Mouse (Mus musculus) MEL (cell line): ENCODE results near the gene Dlk1. TPM values are rescaled to one million over a fixed set of nuclear protein-coding genes. Genes with fewer than 3 reads are reported as not detected.
A peak's percentile ranks its signal among the peaks of the same experiment; 100 is the strongest.

Experiments
- DNase-seq: peaks from one replicate; pipeline ENCODE4 v3.0.0; 2011; ENCODE audit warnings: low read depth, low spot score
- H3K27ac ChIP-seq: 2 replicates; pipeline ENCODE4 v1.5.1; 2012; ENCODE audit warnings: low read depth, mild to moderate bottlenecking, control low read depth, low read length, moderate library complexity; ENCODE audit not compliant: control insufficient read depth
- H3K27me3 ChIP-seq, 2 experiments: fragments of 150-350 bp in 1 of 2; sonication (generic) in 1 of 2; 2 replicates each; pipeline ENCODE4 v1.6.1; 2012; ENCODE audit warnings: low read length in 2 of 2, mild to moderate bottlenecking in 2 of 2, improper control_type of control experiment in 1 of 2, moderate library complexity in 1 of 2; ENCODE audit not compliant: insufficient read depth in 2 of 2, control insufficient read depth in 1 of 2
- H3K36me3 ChIP-seq, 2 experiments: 2 replicates each; pipeline ENCODE4 v1.6.1; 2012 to 2014; ENCODE audit warnings: low read length in 2 of 2, improper control_type of control experiment in 1 of 2, inconsistent platforms in 1 of 2, mild to moderate bottlenecking in 1 of 2; ENCODE audit not compliant: insufficient read depth in 2 of 2, control insufficient read depth in 1 of 2
- H3K4me1 ChIP-seq, 2 experiments: fragments of 150-350 bp in 1 of 2; sonication (generic) in 1 of 2; 2 replicates each; pipeline ENCODE4 v1.6.1; 2012; ENCODE audit warnings: low read length in 2 of 2, improper control_type of control experiment in 1 of 2, mild to moderate bottlenecking in 1 of 2; ENCODE audit not compliant: insufficient read depth in 2 of 2, control insufficient read depth in 1 of 2
- H3K4me3 ChIP-seq, 2 experiments: fragments of 150-350 bp in 1 of 2; sonication (generic) in 1 of 2; 2 replicates each; pipeline ENCODE4 v1.5.1; 2012; ENCODE audit warnings: low read depth in 2 of 2, low read length in 2 of 2, mild to moderate bottlenecking in 2 of 2, moderate library complexity in 2 of 2, control low read depth in 1 of 2, improper control_type of control experiment in 1 of 2; ENCODE audit not compliant: control insufficient read depth in 1 of 2, insufficient read depth in 1 of 2
- H3K79me2 ChIP-seq: 2 replicates; pipeline ENCODE4 v1.6.1; 2012; ENCODE audit warnings: mild to moderate bottlenecking, low read length, moderate library complexity; ENCODE audit not compliant: control insufficient read depth, poor library complexity, insufficient read depth
- H3K9ac ChIP-seq: 2 replicates; pipeline ENCODE4 v1.6.1; 2012; ENCODE audit warnings: low read depth, mild to moderate bottlenecking, control low read depth, low read length, moderate library complexity; ENCODE audit not compliant: control insufficient read depth, poor library complexity, severe bottlenecking
- H3K9me3 ChIP-seq: fragments of 150-350 bp; sonication (generic); replicated peaks from 2 replicates; pipeline ENCODE4 v1.6.1; 2012; ENCODE audit warnings: mild to moderate bottlenecking, low read length, improper control_type of control experiment, moderate library complexity; ENCODE audit not compliant: insufficient read depth
- CHD1 ChIP-seq: IDR thresholded peaks from 2 replicates; pipeline ENCODE4 v1.6.1; 2012; ENCODE audit warnings: low read depth, mild to moderate bottlenecking, inconsistent platforms, low read length, improper control_type of control experiment
- CHD2 ChIP-seq: IDR thresholded peaks from 2 replicates; pipeline ENCODE4 v1.6.1; 2011; ENCODE audit warnings: low read length, improper control_type of control experiment
- EP300 ChIP-seq, 2 experiments: IDR thresholded peaks; 2 replicates each; pipeline ENCODE4 v1.6.1; 2011; ENCODE audit warnings: improper control_type of control experiment in 2 of 2, low read length in 2 of 2, low read depth in 1 of 2, mild to moderate bottlenecking in 1 of 2
- ETS1 ChIP-seq: IDR thresholded peaks from 2 replicates; pipeline ENCODE4 v1.6.1; 2012; ENCODE audit warnings: low read depth, mild to moderate bottlenecking, inconsistent platforms, low read length, improper control_type of control experiment, moderate library complexity
- JUND ChIP-seq: IDR thresholded peaks from 2 replicates; pipeline ENCODE4 v1.6.1; 2011; ENCODE audit warnings: low read depth, mild to moderate bottlenecking, improper control_type of control experiment, low read length
- MAZ ChIP-seq: IDR thresholded peaks from 2 replicates; pipeline ENCODE4 v1.6.1; 2012; ENCODE audit warnings: low read depth, mild to moderate bottlenecking, inconsistent platforms, low read length, improper control_type of control experiment
- MXI1 ChIP-seq: IDR thresholded peaks from 2 replicates; pipeline ENCODE4 v1.6.1; 2011; ENCODE audit warnings: mild to moderate bottlenecking, low read depth, low read length, improper control_type of control experiment
- MYC ChIP-seq: IDR thresholded peaks from 2 replicates; pipeline ENCODE4 v1.6.1; 2011; ENCODE audit warnings: low read depth, mild to moderate bottlenecking, low read length, improper control_type of control experiment, moderate library complexity
- POLR2A ChIP-seq, 2 experiments: IDR thresholded peaks; 2 replicates each; pipeline ENCODE4 v1.6.1; 2011 to 2012; ENCODE audit warnings: low read length in 2 of 2, mild to moderate bottlenecking in 2 of 2, control low read depth in 1 of 2, improper control_type of control experiment in 1 of 2, low read depth in 1 of 2, moderate library complexity in 1 of 2; ENCODE audit not compliant: control insufficient read depth in 1 of 2, insufficient read depth in 1 of 2, poor library complexity in 1 of 2
- POLR2AphosphoS5 ChIP-seq: IDR thresholded peaks from 2 replicates; pipeline ENCODE4 v1.6.1; 2012; ENCODE audit warnings: low read depth, borderline replicate concordance, mild to moderate bottlenecking, inconsistent platforms, low read length, moderate library complexity, mixed read lengths
- SIN3A ChIP-seq: IDR thresholded peaks from 2 replicates; pipeline ENCODE4 v1.6.1; 2012; ENCODE audit warnings: low read length, improper control_type of control experiment, inconsistent platforms
- TCF12 ChIP-seq: IDR thresholded peaks from 2 replicates; pipeline ENCODE4 v1.6.1; 2014; ENCODE audit warnings: low read depth, mild to moderate bottlenecking, inconsistent platforms, low read length, improper control_type of control experiment, moderate library complexity
- UBTF ChIP-seq: IDR thresholded peaks from 2 replicates; pipeline ENCODE4 v1.6.1; 2012; ENCODE audit warnings: low read depth, mild to moderate bottlenecking, inconsistent platforms, low read length, improper control_type of control experiment, moderate library complexity, borderline replicate concordance; ENCODE audit not compliant: insufficient read depth
- USF2 ChIP-seq, 2 experiments: IDR thresholded peaks; 2 replicates each; pipeline ENCODE4 v1.6.1; 2011 to 2012; ENCODE audit warnings: improper control_type of control experiment in 2 of 2, low read length in 2 of 2, borderline replicate concordance in 1 of 2, inconsistent platforms in 1 of 2, low read depth in 1 of 2, mild to moderate bottlenecking in 1 of 2; ENCODE audit not compliant: insufficient read depth in 1 of 2
- ZC3H11A ChIP-seq: IDR thresholded peaks from 2 replicates; pipeline ENCODE4 v1.6.1; 2012; ENCODE audit warnings: low read depth, mild to moderate bottlenecking, inconsistent platforms, low read length, improper control_type of control experiment
- ZKSCAN1 ChIP-seq: IDR thresholded peaks from 2 replicates; pipeline ENCODE4 v1.6.1; 2012; ENCODE audit warnings: low read depth, mild to moderate bottlenecking, inconsistent platforms, low read length, improper control_type of control experiment, moderate library complexity
- polyA plus RNA-seq, 2 experiments: library from polyadenylated mRNA; stranded (reverse) in 1 of 2; unstranded in 1 of 2; fragments of >175 nt in 1 of 2; fragments of >200 nt in 1 of 2; gene quantifications; 2 replicates each; pipeline versions ENCODE4 v1.2.1 to v1.2.4; 2012; ENCODE audit warnings: low replicate concordance in 2 of 2, low read depth in 1 of 2; ENCODE audit not compliant: insufficient read length in 2 of 2, insufficient read depth in 1 of 2, missing spikeins in 1 of 2
- total RNA-seq: library from RNA; depleted of rRNA; stranded (reverse); fragments of 300-350 nt; gene quantifications from 2 replicates; pipeline ENCODE4 v1.2.3, GENCODE M21; 2012

Gene Dlk1
- total and polyA plus RNA-seq, 3 experiments: not detected

DNA sequence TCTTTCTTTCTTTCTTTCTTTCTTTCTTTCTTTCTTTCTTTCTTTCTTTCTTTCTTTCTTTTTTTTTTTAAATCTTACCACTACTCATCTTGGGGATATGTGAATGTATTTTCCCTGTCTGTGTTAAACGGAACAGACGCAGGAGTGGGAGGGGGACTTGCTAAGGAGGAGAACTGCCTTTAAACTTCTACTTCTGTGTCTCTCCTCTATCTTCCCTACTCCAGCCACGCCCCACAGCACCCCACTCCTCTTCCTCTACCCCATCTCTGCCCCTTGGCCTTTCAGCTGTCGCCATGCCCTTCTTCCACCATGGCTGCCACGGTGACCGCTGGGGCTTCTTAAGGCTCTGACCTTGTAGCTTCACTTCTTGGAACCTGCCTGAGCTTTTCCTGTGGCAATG lies 14.2 kb upstream of the Dlk1 start:
- H3K9ac ChIP-seq: peak overlapping the region; percentile 72
- H3K4me3 ChIP-seq: peak overlapping the region; percentile 30 to 36
- peaks cover 8 to 43% of the 10 kb centered on the region in 2 experiments for H3K4me1 ChIP-seq
- peak; percentile 62 for DNase-seq
- no peaks in the 10 kb centered on the region for H3K27me3 ChIP-seq
- H3K27ac ChIP-seq: peak overlapping the region; percentile 93
- H3K79me2 ChIP-seq: no peaks in the 10 kb centered on the region
- TF ChIP-seq MXI1 (0 out of 2 replicates have a peak, but pooled peaks have one; percentile 7), POLR2A (IDR thresholded peaks at IDR 0.05; ENCODE audit: control insufficient read depth in 1 of 2, insufficient read depth in 1 of 2, low read depth in 1 of 2, low read length in 2 of 2, poor library complexity in 1 of 2) (peak in 1 of 2 experiments; percentile 23; a peak in 1 of 4 replicates), CHD1 (peak; percentile 74; the same call in 1 of the 2 replicates), MYC (0 out of 2 replicates have a peak, but pooled peaks have one; percentile 5), USF2 (IDR thresholded peaks at IDR 0.05; ENCODE audit: borderline replicate concordance in 1 of 2, insufficient read depth in 1 of 2, low read depth in 1 of 2, low read length in 2 of 2) (no peak), ZKSCAN1 (no peak), MAZ (no peak)
- H3K36me3 ChIP-seq: peaks cover 0 to 21% of the 10 kb centered on the region in 2 experiments; a peak in 2 of 4 replicates
- H3K9me3 ChIP-seq: no peaks in the 10 kb centered on the region

DNA sequence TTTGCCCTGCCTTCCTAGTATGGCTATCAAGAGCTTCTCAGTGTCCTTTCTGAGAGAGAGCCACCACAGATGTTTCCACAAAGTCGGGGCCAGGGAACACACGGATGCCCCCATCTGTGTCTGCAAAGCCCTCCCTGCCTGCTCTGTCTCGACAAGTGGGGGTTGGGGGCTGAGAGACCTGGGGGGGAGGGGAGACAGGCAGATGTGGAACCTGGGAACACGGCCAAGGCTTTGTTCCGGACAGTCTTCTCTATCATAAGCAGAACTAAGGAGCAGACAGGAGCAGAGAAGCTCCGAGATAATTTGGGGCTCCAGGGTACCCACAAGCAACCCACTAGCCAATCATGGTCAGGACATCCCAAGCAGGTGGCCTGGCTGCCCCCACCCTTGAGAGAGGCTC lies 12.6 kb upstream of the Dlk1 start:
- no peak overlapping the region for H3K9ac ChIP-seq
- no peaks in the 10 kb centered on the region for H3K79me2 ChIP-seq
- no peaks in the 10 kb centered on the region for H3K27me3 ChIP-seq
- H3K4me1 ChIP-seq: peaks cover 8 to 43% of the 10 kb centered on the region in 2 experiments
- TF ChIP-seq MXI1 (no peak), EP300 (IDR thresholded peaks at IDR 0.05; ENCODE audit: low read depth in 1 of 2, low read length in 2 of 2) (peak; percentile 33 to 44; a peak in 3 of 4 replicates), ETS1 (peak; percentile 49; the same call in 1 of the 2 replicates), JUND (no peak), ZC3H11A (no peak), CHD2 (peak; percentile 47; the same call in 1 of the 2 replicates), TCF12 (0 out of 2 replicates have a peak, but pooled peaks have one; percentile 36), POLR2AphosphoS5 (no peak), SIN3A (no peak), UBTF (no peak)
- TF ChIP-seq, all 39 proteins: peak for 4
- peak; percentile 46 for DNase-seq
- Histone ChIP-seq H3K4me3 (no peak overlapping the region), H3K36me3 (peaks cover 0 to 21% of the 10 kb centered on the region in 2 experiments; a peak in 2 of 4 replicates), H3K27ac (peak overlapping the region; percentile 90), H3K9me3 (no peaks in the 10 kb centered on the region)
